Mouse (Mus musculus) CH12.LX (cell line): Measurements from ENCODE around the gene Gpx8. TPM values are rescaled to one million over a fixed set of nuclear protein-coding genes. Genes with fewer than 3 reads are reported as not detected.

Experiments used
- DNase-seq: peaks from one replicate; pipeline ENCODE4 v3.0.0-alpha.2; 2013; ENCODE audit errors: extremely low read depth
- H3K27ac ChIP-seq: 2 replicates; pipeline ENCODE4 v1.5.1; 2012; ENCODE audit warnings: low read depth, mild to moderate bottlenecking, control low read depth, moderate library complexity; ENCODE audit not compliant: insufficient read depth
- H3K27me3 ChIP-seq: replicated peaks from 2 replicates; pipeline ENCODE3; 2012; ENCODE audit warnings: inconsistent platforms
- H3K36me3 ChIP-seq, 2 experiments: replicated peaks in 1 of 2; 2 replicates each; pipeline versions ENCODE3 to v1.6.1; 2012; ENCODE audit warnings: inconsistent platforms in 1 of 2, low read length in 1 of 2, mild to moderate bottlenecking in 1 of 2, mixed read lengths in 1 of 2, moderate library complexity in 1 of 2; ENCODE audit not compliant: control insufficient read depth in 1 of 2, insufficient read depth in 1 of 2
- H3K4me1 ChIP-seq, 2 experiments: 2 replicates each; pipeline ENCODE4 v1.6.1; 2012; ENCODE audit warnings: inconsistent platforms in 1 of 2, moderate library complexity in 1 of 2; ENCODE audit not compliant: insufficient read depth in 2 of 2, control insufficient read depth in 1 of 2
- H3K4me2 ChIP-seq: 2 replicates; pipeline ENCODE4 v1.6.1; 2012; ENCODE audit warnings: low read depth, mild to moderate bottlenecking, control low read depth; ENCODE audit not compliant: poor library complexity, insufficient read depth, severe bottlenecking
- H3K4me3 ChIP-seq, 3 experiments: fragments of 150-350 bp in 1 of 3; sonication (generic) in 1 of 3; replicated peaks in 1 of 3; 2 replicates each; pipeline versions ENCODE3 to v1.5.1; 2011 to 2012; ENCODE audit warnings: low read depth in 2 of 3, low read length in 2 of 3, mild to moderate bottlenecking in 2 of 3, moderate library complexity in 2 of 3, control low read depth in 1 of 3, improper control_type of control experiment in 1 of 3, inconsistent platforms in 1 of 3, mixed read lengths in 1 of 3; ENCODE audit not compliant: poor library complexity in 1 of 3
- H3K79me2 ChIP-seq: replicated peaks from 2 replicates; pipeline ENCODE4 v1.6.1; 2012; ENCODE audit warnings: mild to moderate bottlenecking, moderate library complexity; ENCODE audit not compliant: control insufficient read depth, poor library complexity, insufficient read depth, severe bottlenecking; ENCODE audit errors: extremely low read depth
- H3K9ac ChIP-seq: 2 replicates; pipeline ENCODE4 v1.6.1; 2012; ENCODE audit warnings: low read depth, mild to moderate bottlenecking, control low read depth, moderate library complexity; ENCODE audit not compliant: insufficient read depth
- H3K9me3 ChIP-seq: replicated peaks from 2 replicates; pipeline ENCODE3; 2012; ENCODE audit warnings: low read length, inconsistent platforms, mixed read lengths
- CTCF ChIP-seq, 2 experiments: IDR thresholded peaks in 1 of 2; conservative IDR thresholded peaks in 1 of 2; 2 replicates each; pipeline ENCODE4 v1.5.1; 2011 to 2012; ENCODE audit warnings: low read depth in 2 of 2, low read length in 2 of 2, improper control_type of control experiment in 1 of 2, inconsistent platforms in 1 of 2, mild to moderate bottlenecking in 1 of 2, moderate library complexity in 1 of 2
- ELF1 ChIP-seq: IDR thresholded peaks from 2 replicates; pipeline ENCODE4 v1.6.1; 2014; ENCODE audit warnings: low read depth, mild to moderate bottlenecking, inconsistent platforms, low read length, improper control_type of control experiment
- ETS1 ChIP-seq: conservative IDR thresholded peaks from 2 replicates; pipeline ENCODE4 v1.6.1; 2012; ENCODE audit warnings: low read depth, mild to moderate bottlenecking, inconsistent platforms, low read length, improper control_type of control experiment, moderate library complexity
- JUN ChIP-seq: IDR thresholded peaks from 2 replicates; pipeline ENCODE4 v1.6.1; 2011; ENCODE audit warnings: low read depth, mild to moderate bottlenecking, low read length, improper control_type of control experiment, moderate library complexity; ENCODE audit not compliant: insufficient read depth
- JUND ChIP-seq: conservative IDR thresholded peaks from 2 replicates; pipeline ENCODE4 v1.6.1; 2011; ENCODE audit warnings: low read depth, low read length, improper control_type of control experiment
- KAT2A ChIP-seq: IDR thresholded peaks from 2 replicates; pipeline ENCODE4 v1.6.1; 2012; ENCODE audit warnings: low read length, improper control_type of control experiment, inconsistent platforms; ENCODE audit not compliant: insufficient replicate concordance
- MAFK ChIP-seq: IDR thresholded peaks from 2 replicates; pipeline ENCODE4 v1.6.1; 2011; ENCODE audit warnings: low read length, improper control_type of control experiment; ENCODE audit not compliant: insufficient replicate concordance
- MEF2A ChIP-seq: IDR thresholded peaks from 2 replicates; pipeline ENCODE4 v1.6.1; 2014; ENCODE audit warnings: low read depth, mild to moderate bottlenecking, inconsistent platforms, low read length, improper control_type of control experiment, borderline replicate concordance
- MXI1 ChIP-seq: IDR thresholded peaks from 2 replicates; pipeline ENCODE4 v1.6.1; 2011; ENCODE audit warnings: mild to moderate bottlenecking, low read depth, low read length, improper control_type of control experiment
- MYC ChIP-seq: IDR thresholded peaks from 2 replicates; pipeline ENCODE4 v1.6.1; 2011; ENCODE audit warnings: low read depth, mild to moderate bottlenecking, improper control_type of control experiment, low read length
- NELFE ChIP-seq: IDR thresholded peaks from 2 replicates; pipeline ENCODE4 v1.6.1; 2011; ENCODE audit warnings: low read depth, low read length, improper control_type of control experiment
- NRF1 ChIP-seq: IDR thresholded peaks from 2 replicates; pipeline ENCODE4 v1.6.1; 2014; ENCODE audit warnings: low read depth, mild to moderate bottlenecking, inconsistent platforms, low read length, improper control_type of control experiment, moderate library complexity
- POLR2A ChIP-seq: IDR thresholded peaks from 2 replicates; pipeline ENCODE4 v1.6.1; 2011; ENCODE audit warnings: low read depth, mild to moderate bottlenecking, improper control_type of control experiment, low read length
- POLR2AphosphoS2 ChIP-seq: IDR thresholded peaks from 2 replicates; pipeline ENCODE4 v1.6.1; 2011; ENCODE audit warnings: low read depth, low read length, improper control_type of control experiment
- RAD21 ChIP-seq: IDR thresholded peaks from 2 replicates; pipeline ENCODE4 v1.6.1; 2011; ENCODE audit warnings: low read depth, mild to moderate bottlenecking, low read length, improper control_type of control experiment, moderate library complexity
- SIN3A ChIP-seq: IDR thresholded peaks from 2 replicates; pipeline ENCODE4 v1.6.1; 2012; ENCODE audit warnings: low read length, improper control_type of control experiment, inconsistent platforms
- SMC3 ChIP-seq: IDR thresholded peaks from 2 replicates; pipeline ENCODE4 v1.6.1; 2011; ENCODE audit warnings: low read depth, low read length, improper control_type of control experiment
- TBP ChIP-seq: conservative IDR thresholded peaks from 2 replicates; pipeline ENCODE4 v1.6.1; 2011; ENCODE audit warnings: low read depth, low read length, improper control_type of control experiment
- UBTF ChIP-seq: IDR thresholded peaks from 2 replicates; pipeline ENCODE4 v1.6.1; 2012; ENCODE audit warnings: low read depth, mild to moderate bottlenecking, inconsistent platforms, low read length, improper control_type of control experiment, moderate library complexity
- USF1 ChIP-seq: IDR thresholded peaks from 2 replicates; pipeline ENCODE4 v1.6.1; 2014; ENCODE audit warnings: low read depth, mild to moderate bottlenecking, inconsistent platforms, low read length, improper control_type of control experiment
- ZKSCAN1 ChIP-seq: IDR thresholded peaks from 2 replicates; pipeline ENCODE4 v1.6.1; 2012; ENCODE audit warnings: low read depth, inconsistent platforms, low read length, improper control_type of control experiment, borderline replicate concordance
- ZNF384 ChIP-seq: IDR thresholded peaks from 2 replicates; pipeline ENCODE4 v1.6.1; 2012; ENCODE audit warnings: low read depth, low read length, improper control_type of control experiment, inconsistent platforms
- dilution Hi-C: fragments of 300-500 bp; cut with MboI; formaldehyde crosslinking; loops from 2 replicates; pipeline ENCODE4 v1.14.3; 2020; ENCODE audit warnings: low sequenced_read_pairs; ENCODE audit not compliant: extremely low pct_unique_long_range_greater_than_20kb, extremely low pct_ligation_motif_present
- in situ Hi-C: fragments of 300-500 bp; cut with MboI; formaldehyde crosslinking; loops from 3 replicates; pipeline ENCODE4 v1.14.3; 2019; ENCODE audit warnings: low sequenced_read_pairs, low pct_ligation_motif_present, low pct_unique_long_range_greater_than_20kb, mixed read lengths
- polyA plus RNA-seq: library from polyadenylated mRNA; unstranded; fragments of >175 nt; gene quantifications from 2 replicates; pipeline ENCODE4 v1.2.1, GENCODE M21; 2012; ENCODE audit warnings: low read depth; ENCODE audit not compliant: insufficient read length
- total RNA-seq, 2 experiments: library from RNA; depleted of rRNA; stranded (reverse); fragments of 300-350 nt in 1 of 2; fragments of >200 nt in 1 of 2; gene quantifications; 2 replicates each; pipeline ENCODE4 v1.2.3; 2012 to 2014

The Gpx8 gene
- total and polyA plus RNA-seq, 3 experiments: not detected

DNA sequence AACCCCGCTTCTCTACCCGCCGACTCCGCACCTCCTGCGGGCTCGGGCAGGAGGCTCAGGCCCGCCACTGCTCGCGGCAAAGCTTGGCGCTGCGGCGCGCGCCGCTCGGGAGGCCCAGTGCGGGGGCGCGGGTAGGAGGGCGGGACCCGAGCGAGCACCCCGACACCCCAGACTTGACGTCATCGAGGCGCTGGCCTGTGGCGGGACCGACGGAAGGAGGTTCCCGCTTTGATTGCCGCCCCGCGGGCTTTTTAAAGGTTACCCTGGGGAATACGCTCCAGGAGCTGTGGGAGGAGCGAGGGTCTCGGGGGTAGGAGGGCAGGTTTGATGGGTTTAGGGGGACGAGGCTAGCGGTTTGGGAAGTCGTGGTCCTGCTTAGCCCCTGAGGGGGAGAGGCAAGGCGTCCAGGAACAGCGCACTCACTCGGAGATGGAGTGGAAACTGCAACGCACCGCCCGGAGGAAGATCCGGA, 11.2 kb downstream of the Gpx8 start, which contains the start of gene Cdc20b (continued):
- TF ChIP-seq MAFK (no peak), MXI1 (peak; percentile 46; the same call in 1 of the 2 replicates), NELFE (no peak), ZNF384 (no peak), TBP (no peak), POLR2A (no peak), KAT2A (no peak), ELF1 (no peak; the same call in 1 of the 2 replicates), NRF1 (no peak), MYC (no peak)
- TF ChIP-seq, all 38 proteins: peak for 9

DNA sequence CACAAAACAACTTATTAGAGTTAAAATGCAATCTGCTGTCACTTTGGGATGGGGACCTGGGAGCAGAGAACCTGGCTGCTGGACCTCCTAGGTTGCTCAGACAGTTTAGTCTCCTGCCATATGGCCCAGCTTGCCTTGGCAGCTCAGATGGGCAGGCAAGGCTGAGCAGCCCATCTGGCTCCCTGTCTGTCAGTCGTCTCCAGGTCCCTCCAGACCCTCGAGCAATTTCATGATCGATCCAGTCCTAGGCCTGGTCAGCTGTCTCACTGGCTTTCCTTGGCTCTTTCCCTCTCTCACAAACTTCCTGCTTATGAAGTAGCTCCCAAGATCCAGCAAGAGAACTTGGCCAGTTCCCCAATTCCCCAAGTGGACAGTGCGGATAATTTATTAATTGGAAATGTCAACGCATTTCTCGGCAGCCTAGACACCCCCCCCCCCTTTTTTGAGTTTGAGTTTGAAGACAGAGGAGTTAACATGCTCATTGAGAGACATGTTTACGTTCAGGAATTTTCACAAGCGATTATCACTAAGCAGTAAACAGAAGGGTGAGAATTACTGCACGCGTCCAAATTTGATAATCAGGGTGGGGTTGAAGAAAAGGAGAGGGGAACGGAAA, 11.8 kb downstream of the Gpx8 start:
- DNase-seq: no peak
- Histone ChIP-seq H3K79me2 (no peaks in the 10 kb centered on the region), H3K36me3 (no peaks in the 10 kb centered on the region), H3K9me3 (no peaks in the 10 kb centered on the region), H3K4me3 (peak overlapping the region in 2 of 3 experiments; percentile 49 to 61), H3K9ac (no peak overlapping the region), H3K4me2 (peak overlapping the region; percentile 93), H3K27me3 (peaks cover 19% of the 10 kb centered on the region), H3K27ac (no peak overlapping the region), H3K4me1 (peaks cover 5 to 9% of the 10 kb centered on the region in 2 experiments; a peak in 1 of 4 replicates)
- no peak for TF ChIP-seq ELF1
- TF ChIP-seq UBTF: no peak
- no peak for TF ChIP-seq SMC3
- TF ChIP-seq MAFK: no peak
- no peak for TF ChIP-seq RAD21
- no peak for TF ChIP-seq USF1
- TF ChIP-seq CTCF (conservative IDR thresholded peaks at IDR 0.05 in 1 of 2, IDR thresholded peaks at IDR 0.05 in 1 of 2; ENCODE audit: low read depth in 2 of 2, low read length in 2 of 2): no peak
- TF ChIP-seq KAT2A: no peak
- no peak for TF ChIP-seq TBP
- TF ChIP-seq MEF2A: no peak
- TF ChIP-seq ZKSCAN1: no peak
- no peak for TF ChIP-seq JUN
- no peak for TF ChIP-seq ETS1
- no peak for TF ChIP-seq SIN3A
- no peak for TF ChIP-seq NELFE
- TF ChIP-seq POLR2A: no peak
- TF ChIP-seq JUND: no peak
- no peak for TF ChIP-seq POLR2AphosphoS2
- no peak for TF ChIP-seq MXI1
- in situ Hi-C loops (loop anchor here (5.0 to 25.0 kb wide), 3 partner anchors 47 to 747 kb away; partner anchors contain the start of genes Ankrd55 and Ccno), dilution Hi-C loops (no loop called here)
